Mouse (Mus musculus) gonadal fat pad, adult 2 months (tissue): ENCODE results near the gene Lrfn4. TPM values are rescaled to one million over a fixed set of nuclear protein-coding genes. Genes with fewer than 3 reads are reported as not detected.

Experiments
- DNase-seq: peaks from one replicate; pipeline ENCODE4 v3.0.0-alpha.2; 2012; ENCODE audit warnings: low read depth
- polyA plus RNA-seq: library from polyadenylated mRNA; depleted of rRNA; stranded (reverse); fragments of >200 nt; gene quantifications from 2 replicates; pipeline ENCODE4 v1.2.3, GENCODE M21; 2012; rRNA removed

Lrfn4 gene
- polyA plus RNA-seq, 1 experiment: 10.1 TPM

DNA sequence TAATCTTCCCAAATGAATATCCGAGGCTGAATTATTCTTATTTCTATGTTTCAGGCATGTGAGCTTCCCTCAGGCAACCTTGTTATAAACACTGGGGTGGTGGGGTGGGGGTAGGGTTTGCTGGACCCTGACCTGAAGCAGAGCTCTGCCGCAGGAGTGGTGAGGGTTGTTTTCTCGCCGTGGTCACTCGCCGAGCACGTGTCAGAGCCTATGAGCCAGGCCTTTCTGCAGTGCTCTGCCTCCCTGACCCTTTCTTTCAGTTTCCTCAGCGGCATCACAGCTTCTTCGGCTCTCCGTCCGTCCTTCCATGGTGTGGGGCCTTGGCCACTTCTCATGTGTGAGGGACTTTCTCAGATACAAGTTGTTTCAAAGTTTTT is 45.2 kb downstream of the Lrfn4 start:
- no peak for DNase-seq

GRCm38 (mm10) chr19:4569356-4570236 is 45.9 kb downstream of the Lrfn4 start:
- no peak for DNase-seq

DNA sequence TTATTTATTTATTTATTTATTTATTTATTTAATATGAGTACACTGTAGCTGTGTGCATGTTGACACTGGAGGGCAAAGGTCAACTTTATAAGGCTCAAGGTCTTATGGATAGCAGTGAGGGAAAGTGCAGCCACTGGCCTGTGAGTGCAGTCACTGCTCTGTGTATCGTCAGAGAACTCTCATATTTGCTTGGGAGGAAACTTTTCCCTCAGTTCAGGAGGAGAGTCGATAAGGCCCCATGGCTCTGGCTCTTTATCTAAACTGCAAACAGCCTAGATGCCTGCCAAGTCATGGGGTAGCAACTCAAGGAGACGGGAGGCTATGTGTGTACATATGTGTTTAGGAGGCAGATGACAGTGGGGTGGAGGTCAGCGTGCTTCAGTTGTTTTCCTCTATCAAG is 46.6 kb downstream of the Lrfn4 start:
- no peak for DNase-seq

DNA sequence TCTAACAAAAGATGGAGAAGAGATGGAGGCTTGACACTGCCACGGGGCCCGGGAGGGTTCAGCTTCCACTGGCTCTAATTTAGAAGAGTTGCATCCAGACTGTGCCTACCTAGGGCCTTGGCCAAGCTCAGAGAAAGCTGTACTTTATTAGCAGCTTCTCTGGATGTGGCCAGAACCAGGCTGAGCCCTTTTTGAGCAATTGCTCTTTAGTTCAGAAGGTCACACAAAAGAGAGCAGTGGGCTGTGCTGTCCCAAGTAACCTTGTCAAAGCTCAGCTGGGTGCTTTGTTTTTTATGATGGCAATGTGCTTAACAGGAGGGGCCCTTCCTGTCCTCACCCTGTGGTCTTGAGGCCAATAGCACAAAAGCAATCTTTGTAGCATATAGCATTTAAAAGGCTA is 47.8 kb downstream of the Lrfn4 start:
- DNase-seq: no peak

GRCm38 (mm10) chr19:4566880-4567279 is 48.6 kb downstream of the Lrfn4 start:
- DNase-seq: no peak

- DNase-seq: no peak
These were observed 49.8 kb downstream of the Lrfn4 start for GRCm38 (mm10) chr19:4565678-4566077.

Other genes starting within 250 kb of the Lrfn4 start
- 119 and 122 TPM in 2 replicates for gene Kdm2a, start 217.4 kb downstream of the Lrfn4 start, polyA plus RNA-seq
- 18.6 and 26.0 TPM in 2 replicates for gene Rhod, start 176.2 kb downstream of the Lrfn4 start, polyA plus RNA-seq
- 73.8 and 88.6 TPM in 2 replicates for gene Syt12, start 138.2 kb downstream of the Lrfn4 start, polyA plus RNA-seq
- gene 2010003K11Rik, start 117.1 kb downstream of the Lrfn4 start, polyA plus RNA-seq: 6.5 and 11.0 TPM in 2 replicates
- gene Pcx, start 105.2 kb downstream of the Lrfn4 start, polyA plus RNA-seq: 249 and 264 TPM in 2 replicates
- gene Rce1, start 10.0 kb upstream of the Lrfn4 start, polyA plus RNA-seq: 86.0 and 90.7 TPM in 2 replicates
- 1.0 and 3.3 TPM in 2 replicates for gene Gm960, start 83.0 kb upstream of the Lrfn4 start, polyA plus RNA-seq
- 3.2 and 5.0 TPM in 2 replicates for gene Sptbn2, start 95.5 kb upstream of the Lrfn4 start, polyA plus RNA-seq
- gene Rbm4b, start 140.8 kb upstream of the Lrfn4 start, polyA plus RNA-seq: 7.6 and 8.0 TPM in 2 replicates
- gene Rbm4, start 178.2 kb upstream of the Lrfn4 start, polyA plus RNA-seq: 37.5 and 38.3 TPM in 2 replicates
- 15.7 and 22.5 TPM in 2 replicates for gene Gm21992, start 195.9 kb upstream of the Lrfn4 start, polyA plus RNA-seq
- gene Rbm14, start 196.0 kb upstream of the Lrfn4 start, polyA plus RNA-seq: 33.6 and 35.1 TPM in 2 replicates
- 50.6 and 67.6 TPM in 2 replicates for gene Ccs, start 223.7 kb upstream of the Lrfn4 start, polyA plus RNA-seq
- 0.22 and 0.36 TPM in 2 replicates for gene Ccdc87, start 223.7 kb upstream of the Lrfn4 start, polyA plus RNA-seq
- gene Ctsf, start 239.5 kb upstream of the Lrfn4 start, polyA plus RNA-seq: 96.1 and 114 TPM in 2 replicates